Mouse (Mus musculus) bone marrow, adult 2 months (tissue): Measurements from ENCODE around the gene Ube4a.

Experiments
- CTCF ChIP-seq: fragments of 200-500 bp; IDR thresholded peaks from 2 replicates; pipeline ENCODE4 v1.5.1; 2011; ENCODE audit warnings: low read length, control low read depth; ENCODE audit not compliant: control insufficient read depth, insufficient read depth
- POLR2A ChIP-seq: fragments of 200-500 bp; IDR thresholded peaks from 2 replicates; pipeline ENCODE4 v1.6.1; 2011; ENCODE audit warnings: low read depth, mild to moderate bottlenecking, control low read depth, low read length, borderline replicate concordance; ENCODE audit not compliant: control insufficient read depth

DNA sequence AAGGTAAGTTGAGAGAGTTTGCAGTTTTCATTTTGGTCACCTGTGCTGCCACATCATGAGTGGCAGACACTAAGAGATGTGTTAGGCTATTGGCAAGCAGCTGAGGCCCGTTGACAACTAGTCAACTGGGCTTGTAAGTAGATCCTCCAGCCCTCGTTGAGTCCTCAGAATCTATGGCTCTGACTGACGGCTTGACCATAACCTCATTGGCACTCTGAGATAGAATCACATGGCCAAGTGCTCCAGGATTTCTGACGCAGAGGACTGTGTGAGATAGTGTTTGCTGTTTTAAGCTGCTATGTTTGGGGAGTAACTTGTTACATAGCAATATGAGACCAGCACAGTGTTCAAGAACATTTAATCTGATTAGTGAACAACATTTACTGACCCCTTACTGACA, 23.6 kb downstream of the Ube4a start:
- no peak for TF ChIP-seq CTCF
- no peak for TF ChIP-seq POLR2A
